ENCODE assay signal across 10 mouse cellular contexts in the genomic region with DNA sequence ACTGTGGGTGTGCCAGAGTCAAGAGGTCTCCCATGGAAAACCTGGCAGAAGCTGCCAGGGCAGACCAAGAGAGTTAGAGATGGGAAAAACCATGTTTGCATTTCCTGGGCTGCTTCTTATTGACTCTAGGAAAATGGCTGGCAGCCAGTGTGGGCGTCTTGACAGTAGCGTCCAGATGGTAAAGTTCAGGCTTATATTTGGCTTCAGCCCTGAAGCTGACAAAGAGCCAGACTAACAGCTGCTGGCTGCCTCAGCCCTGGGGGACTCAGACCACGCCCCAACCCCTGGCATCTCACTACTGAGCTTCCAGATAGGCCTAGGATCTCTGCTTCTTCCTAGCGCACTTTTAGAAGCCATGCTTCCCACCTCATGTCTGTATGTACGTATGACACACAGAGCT.
A peak's percentile ranks its signal among the peaks of the same experiment; 100 is the strongest.
DNase-seq lines count a peak whose midpoint lies in the region; ATAC-seq and TF ChIP-seq lines count a peak whose summit lies in the region.
"Had no signal": no experiment of that assay in that cellular context is flagged by ENCODE, and none has a peak within 500 bp of the region (broad histone marks: within the 10 kb centered on the region; RNA-seq: fewer than 3 reads in every experiment).

No protein-coding gene starts in this region.

- H3K27me3 ChIP-seq in hindbrain, embryonic 10.5 days (ENCODE audit: insufficient read depth, poor library complexity, severe bottlenecking): peaks cover 25% of the 10 kb centered on the region
- peaks cover 2% of the 10 kb centered on the region; the same call in 1 of the 2 replicates for H3K27me3 ChIP-seq in hindbrain, embryonic 11.5 days (ENCODE audit: control insufficient read depth, insufficient read depth, low read length)
- no peaks in the 10 kb centered on the region for H3K27me3 ChIP-seq in kidney, adult 2 months (replicated peaks; ENCODE audit: control insufficient read depth, insufficient read depth, low read length)
- 0 out of 2 replicates have a peak, but pooled peaks cover 6% of the 10 kb centered on the region for H3K27me3 ChIP-seq in lung, postnatal 0 days (replicated peaks; ENCODE audit: insufficient read depth, low read length)

- no peak for TF ChIP-seq POLR2A in kidney, adult 2 months (IDR thresholded peaks at IDR 0.05; ENCODE audit: low read depth, low read length)

- TF ChIP-seq EP300 in lung, postnatal 0 days (IDR thresholded peaks at IDR 0.05): peak; percentile 44; the same call in 1 of the 2 replicates

- no peak overlapping the region for H3K4me2 ChIP-seq in hindbrain, embryonic 11.5 days (replicated peaks; ENCODE audit: low read depth, low read length)
- no peak overlapping the region for H3K4me2 ChIP-seq in lung, postnatal 0 days (replicated peaks; ENCODE audit: low read depth, low read length)
- H3K4me2 ChIP-seq: embryonic facial prominence, embryonic 12.5 days; limb, embryonic 12.5 days had no signal

- TF ChIP-seq CTCF in kidney, adult 2 months (conservative IDR thresholded peaks at IDR 0.05; ENCODE audit: insufficient read depth, insufficient read length, low read depth, low read length): no peak
- no peak for TF ChIP-seq CTCF in lung, postnatal 0 days (IDR thresholded peaks at IDR 0.05)

- WGBS in hindbrain, embryonic 10.5 days: 71% methylated on average over 5 of the region's 5 CpGs
- WGBS in hindbrain, embryonic 11.5 days: 74% methylated on average over 5 of the region's 5 CpGs
- 54% methylated on average over 5 of the region's 5 CpGs for WGBS in kidney, adult 2 months
- WGBS in lung, postnatal 0 days: 34% methylated on average over 5 of the region's 5 CpGs

- H3K9ac ChIP-seq in hindbrain, embryonic 11.5 days (ENCODE audit: low read depth, low read length): no peak overlapping the region
- no peak overlapping the region for H3K9ac ChIP-seq in lung, postnatal 0 days (replicated peaks; ENCODE audit: low read depth)
- H3K9ac ChIP-seq: embryonic facial prominence, embryonic 12.5 days; limb, embryonic 12.5 days had no signal

- H3K36me3 ChIP-seq in hindbrain, embryonic 10.5 days: no peaks in the 10 kb centered on the region
- no peaks in the 10 kb centered on the region for H3K36me3 ChIP-seq in hindbrain, embryonic 11.5 days (ENCODE audit: control insufficient read depth, insufficient read depth, low read length)
- H3K36me3 ChIP-seq in kidney, adult 2 months (ENCODE audit: control insufficient read depth, insufficient read depth, low read length): no peaks in the 10 kb centered on the region
- no peaks in the 10 kb centered on the region for H3K36me3 ChIP-seq in lung, postnatal 0 days (ENCODE audit: insufficient read depth, low read length)
- H3K36me3 ChIP-seq: embryonic facial prominence, embryonic 12.5 days; limb, embryonic 12.5 days had no signal

- peak overlapping the region; percentile 37 for H3K27ac ChIP-seq in hindbrain, embryonic 10.5 days
- H3K27ac ChIP-seq in hindbrain, embryonic 11.5 days (ENCODE audit: low read depth, low read length): no peak overlapping the region
- H3K27ac ChIP-seq in kidney, adult 2 months (ENCODE audit: insufficient read depth, low read depth, low read length): no peak overlapping the region
- no peak overlapping the region for H3K27ac ChIP-seq in lung, postnatal 0 days (ENCODE audit: low read length)
- H3K27ac ChIP-seq: embryonic facial prominence, embryonic 12.5 days; limb, embryonic 12.5 days had no signal

- no peak for ATAC-seq in hindbrain, embryonic 11.5 days (ENCODE audit: low FRiP score)
- ATAC-seq in lung, postnatal 0 days: peak; percentile 82

- H3K4me1 ChIP-seq in hindbrain, embryonic 10.5 days (replicated peaks): peaks cover 58% of the 10 kb centered on the region
- H3K4me1 ChIP-seq in hindbrain, embryonic 11.5 days (replicated peaks; ENCODE audit: control insufficient read depth, insufficient read depth, low read length): peaks cover 14% of the 10 kb centered on the region
- peaks cover 13% of the 10 kb centered on the region for H3K4me1 ChIP-seq in kidney, adult 2 months (ENCODE audit: control insufficient read depth, insufficient read depth, low read length)
- H3K4me1 ChIP-seq in lung, postnatal 0 days (ENCODE audit: insufficient read depth, low read depth, low read length): peaks cover 14% of the 10 kb centered on the region; the same call in 1 of the 2 replicates

- no peak overlapping the region for H3K4me3 ChIP-seq in hindbrain, embryonic 10.5 days
- no peak overlapping the region for H3K4me3 ChIP-seq in hindbrain, embryonic 11.5 days (ENCODE audit: low read depth, low read length)
- no peak overlapping the region for H3K4me3 ChIP-seq in kidney, adult 2 months (ENCODE audit: insufficient read depth, low read depth, low read length)
- no peak overlapping the region for H3K4me3 ChIP-seq in lung, postnatal 0 days (ENCODE audit: low read depth, low read length)
- H3K4me3 ChIP-seq: embryonic facial prominence, embryonic 12.5 days; limb, embryonic 12.5 days had no signal

- no peaks in the 10 kb centered on the region for H3K9me3 ChIP-seq in hindbrain, embryonic 10.5 days
- no peaks in the 10 kb centered on the region for H3K9me3 ChIP-seq in hindbrain, embryonic 11.5 days (ENCODE audit: control insufficient read depth, low read length)
- H3K9me3 ChIP-seq in lung, postnatal 0 days (ENCODE audit: low read length): no peaks in the 10 kb centered on the region
- H3K9me3 ChIP-seq: embryonic facial prominence, embryonic 12.5 days; limb, embryonic 12.5 days had no signal

- DNase-seq in hindbrain, embryonic 10.5 days (ENCODE audit: low spot score): no peak
- no peak for DNase-seq in hindbrain, embryonic 11.5 days (ENCODE audit: low spot score)
- peak; percentile 57 for DNase-seq in NIH3T3 (ENCODE audit: low read depth)
- DNase-seq in frontal cortex, postnatal 10 days (ENCODE audit: low spot score in 2 of 2): peak; percentile 49 to 57
- peak; percentile 14 for DNase-seq in kidney, adult 2 months
- peak; percentile 84 for DNase-seq in lung, postnatal 0 days (ENCODE audit: low spot score)
- DNase-seq in embryo, embryonic 10.5 days (ENCODE audit: low spot score): no peak
- no peak for DNase-seq in B cell, adult 2 months

Comparison
In these comparisons a context has a peak if more than half of its experiments do, and no peak if none do; other contexts are left out.
1. DNase-seq: peak in NIH3T3 (single experiment), frontal cortex, postnatal 10 days (2 of 2), kidney, adult 2 months (single experiment) and lung, postnatal 0 days (single experiment); none in hindbrain, embryonic 10.5 days (single experiment), hindbrain, embryonic 11.5 days (single experiment), embryo, embryonic 10.5 days (single experiment) and B cell, adult 2 months (0 of 2).